Comparison of ENCODE assay signal across 21 mouse cellular contexts in genomic region chr12:13744323-13744931, GRCm38 (mm10).
DNase-seq lines count a peak whose midpoint lies in the region; ATAC-seq and TF ChIP-seq lines count a peak whose summit lies in the region.
"Had no signal": no experiment of that assay in that cellular context is flagged by ENCODE, and none has a peak within 500 bp of the region (broad histone marks: within the 10 kb centered on the region; RNA-seq: fewer than 3 reads in every experiment).

No protein-coding gene starts in this region.

- no peak overlapping the region for H3K9ac ChIP-seq in forebrain, embryonic 15.5 days (replicated peaks)
- no peak overlapping the region for H3K9ac ChIP-seq in forebrain, embryonic 12.5 days
- H3K9ac ChIP-seq in midbrain, embryonic 13.5 days (replicated peaks) = no peak overlapping the region
- H3K9ac ChIP-seq in midbrain, embryonic 16.5 days (ENCODE audit: low read depth, low read length) = no peak overlapping the region
- H3K9ac ChIP-seq: heart, embryonic 15.5 days; intestine, embryonic 15.5 days; liver, postnatal 0 days; midbrain, embryonic 12.5 days had no signal

- H3K36me3 ChIP-seq in forebrain, embryonic 15.5 days = no peaks in the 10 kb centered on the region
- no peaks in the 10 kb centered on the region for H3K36me3 ChIP-seq in forebrain, embryonic 12.5 days (replicated peaks)
- no peaks in the 10 kb centered on the region for H3K36me3 ChIP-seq in midbrain, embryonic 13.5 days
- H3K36me3 ChIP-seq in midbrain, embryonic 10.5 days = no peaks in the 10 kb centered on the region
- no peaks in the 10 kb centered on the region for H3K36me3 ChIP-seq in midbrain, embryonic 16.5 days (ENCODE audit: control insufficient read depth, insufficient read depth, low read length)
- H3K36me3 ChIP-seq: embryonic facial prominence, embryonic 10.5 days; heart, embryonic 15.5 days; intestine, embryonic 15.5 days; midbrain, embryonic 12.5 days had no signal

- no peak for TF ChIP-seq CTCF in brain, embryonic 14.5 days (IDR thresholded peaks at IDR 0.05; ENCODE audit: borderline replicate concordance, extremely low read depth, insufficient read depth, insufficient read length)

- no peaks in the 10 kb centered on the region for H3K4me1 ChIP-seq in forebrain, embryonic 15.5 days
- H3K4me1 ChIP-seq in forebrain, embryonic 12.5 days = no peaks in the 10 kb centered on the region
- H3K4me1 ChIP-seq in midbrain, embryonic 13.5 days (replicated peaks) = no peaks in the 10 kb centered on the region
- no peaks in the 10 kb centered on the region for H3K4me1 ChIP-seq in midbrain, embryonic 10.5 days
- peaks cover 11% of the 10 kb centered on the region for H3K4me1 ChIP-seq in midbrain, embryonic 16.5 days (ENCODE audit: control insufficient read depth, insufficient read depth, low read length)
- H3K4me1 ChIP-seq: embryonic facial prominence, embryonic 10.5 days; heart, embryonic 15.5 days; intestine, embryonic 15.5 days; midbrain, embryonic 12.5 days had no signal

- 71% methylated on average over 2 of the region's 2 CpGs for WGBS in forebrain, embryonic 15.5 days
- WGBS in forebrain, embryonic 12.5 days = 80% methylated on average over 2 of the region's 2 CpGs
- WGBS in midbrain, embryonic 13.5 days = 73% methylated on average over 2 of the region's 2 CpGs
- 78% methylated on average over 2 of the region's 2 CpGs for WGBS in midbrain, embryonic 10.5 days
- WGBS in midbrain, embryonic 16.5 days = 66% methylated on average over 2 of the region's 2 CpGs

- no peaks in the 10 kb centered on the region for H3K9me3 ChIP-seq in forebrain, embryonic 15.5 days
- H3K9me3 ChIP-seq in forebrain, embryonic 12.5 days = no peaks in the 10 kb centered on the region
- H3K9me3 ChIP-seq in midbrain, embryonic 13.5 days = no peaks in the 10 kb centered on the region
- H3K9me3 ChIP-seq in midbrain, embryonic 10.5 days (replicated peaks) = no peaks in the 10 kb centered on the region
- H3K9me3 ChIP-seq in midbrain, embryonic 16.5 days (replicated peaks; ENCODE audit: control insufficient read depth, low read length, poor library complexity, severe bottlenecking) = no peaks in the 10 kb centered on the region
- H3K9me3 ChIP-seq: embryonic facial prominence, embryonic 10.5 days; heart, embryonic 15.5 days; intestine, embryonic 15.5 days; midbrain, embryonic 12.5 days had no signal

- no peak overlapping the region for H3K4me2 ChIP-seq in forebrain, embryonic 15.5 days (replicated peaks)
- H3K4me2 ChIP-seq in forebrain, embryonic 12.5 days = no peak overlapping the region
- no peak overlapping the region for H3K4me2 ChIP-seq in midbrain, embryonic 13.5 days (replicated peaks)
- no peak overlapping the region for H3K4me2 ChIP-seq in midbrain, embryonic 16.5 days (ENCODE audit: low read length)
- H3K4me2 ChIP-seq: heart, embryonic 15.5 days; intestine, embryonic 15.5 days; midbrain, embryonic 12.5 days had no signal

- ATAC-seq in forebrain, embryonic 15.5 days (replicated peaks) = peak; percentile 53
- ATAC-seq in forebrain, embryonic 12.5 days (ENCODE audit: low FRiP score) = no peak
- peak; percentile 60; the same call in 1 of the 2 replicates for ATAC-seq in midbrain, embryonic 13.5 days
- ATAC-seq in midbrain, embryonic 16.5 days = peak; percentile 86
- ATAC-seq: CD4-positive, CD25-positive, alpha-beta regulatory T cell, adult 4 months; intestine, embryonic 15.5 days; liver, postnatal 0 days had no signal

- DNase-seq in midbrain, embryonic 10.5 days (ENCODE audit: low spot score) = no peak
- DNase-seq in brain, embryonic 14.5 days (ENCODE audit: low read depth) = peak; percentile 64
- DNase-seq in frontal cortex, postnatal 25 days (ENCODE audit: low spot score in 2 of 2) = no peak
- DNase-seq: adrenal gland, postnatal 14 days; cerebellum, adult 11-12 months; cerebellum, postnatal 10 days; heart, postnatal 4 days; kidney, adult 8-10 months; kidney, postnatal 10 days; liver, postnatal 0 days; lung, postnatal 10 days; thymus, postnatal 14 days had no signal

- TF ChIP-seq POLR2A in brain, embryonic 14.5 days (IDR thresholded peaks at IDR 0.05; ENCODE audit: borderline replicate concordance, extremely low read depth, insufficient read depth, insufficient read length, poor library complexity, severe bottlenecking) = no peak

- no peak overlapping the region for H3K27ac ChIP-seq in forebrain, embryonic 15.5 days (replicated peaks)
- no peak overlapping the region for H3K27ac ChIP-seq in forebrain, embryonic 12.5 days
- H3K27ac ChIP-seq in midbrain, embryonic 13.5 days = no peak overlapping the region
- H3K27ac ChIP-seq in midbrain, embryonic 10.5 days (replicated peaks) = no peak overlapping the region
- H3K27ac ChIP-seq in midbrain, embryonic 16.5 days (ENCODE audit: low read length) = peak overlapping the region; percentile 24
- H3K27ac ChIP-seq: embryonic facial prominence, embryonic 10.5 days; heart, embryonic 15.5 days; intestine, embryonic 15.5 days; midbrain, embryonic 12.5 days had no signal

- H3K4me3 ChIP-seq in forebrain, embryonic 15.5 days = no peak overlapping the region
- H3K4me3 ChIP-seq in forebrain, embryonic 12.5 days (replicated peaks) = no peak overlapping the region
- no peak overlapping the region for H3K4me3 ChIP-seq in midbrain, embryonic 13.5 days (replicated peaks)
- H3K4me3 ChIP-seq in midbrain, embryonic 10.5 days = no peak overlapping the region
- no peak overlapping the region for H3K4me3 ChIP-seq in midbrain, embryonic 16.5 days (ENCODE audit: low read depth, low read length)
- H3K4me3 ChIP-seq: embryonic facial prominence, embryonic 10.5 days; heart, embryonic 15.5 days; intestine, embryonic 15.5 days; midbrain, embryonic 12.5 days had no signal

- H3K27me3 ChIP-seq in forebrain, embryonic 15.5 days = no peaks in the 10 kb centered on the region
- no peaks in the 10 kb centered on the region for H3K27me3 ChIP-seq in forebrain, embryonic 12.5 days
- no peaks in the 10 kb centered on the region for H3K27me3 ChIP-seq in midbrain, embryonic 13.5 days
- no peaks in the 10 kb centered on the region for H3K27me3 ChIP-seq in midbrain, embryonic 10.5 days (ENCODE audit: low read depth, poor library complexity, severe bottlenecking)
- H3K27me3 ChIP-seq in midbrain, embryonic 16.5 days (ENCODE audit: control insufficient read depth, insufficient read depth, low read depth, low read length) = no peaks in the 10 kb centered on the region
- H3K27me3 ChIP-seq: heart, embryonic 15.5 days; intestine, embryonic 15.5 days; midbrain, embryonic 12.5 days had no signal
